Mouse (Mus musculus) myocyte (in vitro differentiated cells): ENCODE results near the gene Rnps1. TPM values are rescaled to one million over a fixed set of nuclear protein-coding genes. Genes with fewer than 3 reads are reported as not detected.

ENCODE experiments used
- H3K27me3 ChIP-seq: one replicate; pipeline ENCODE4 v1.6.1; 2011; ENCODE audit not compliant: control insufficient read depth, insufficient read depth, insufficient read length
- H3K36me3 ChIP-seq: one replicate; pipeline ENCODE4 v1.6.1; 2011; ENCODE audit not compliant: control insufficient read depth, insufficient read depth
- H3K4me2 ChIP-seq: one replicate; pipeline ENCODE4 v1.6.1; 2011; ENCODE audit warnings: low read depth, control low read depth
- H3K4me3 ChIP-seq: one replicate; pipeline ENCODE4 v1.5.1; 2011; ENCODE audit warnings: mild to moderate bottlenecking, control low read depth, moderate library complexity
- H3K79me2 ChIP-seq: one replicate; pipeline ENCODE4 v1.6.1; 2011; ENCODE audit not compliant: control insufficient read depth, insufficient read depth
- H3ac ChIP-seq: one replicate; pipeline ENCODE4 v1.6.1; 2011; ENCODE audit not compliant: control insufficient read depth, insufficient read length
- CEBPB ChIP-seq: IDR thresholded peaks from 2 replicates; pipeline ENCODE4 v1.6.1; 2011; ENCODE audit warnings: mild to moderate bottlenecking, moderate library complexity; ENCODE audit not compliant: poor library complexity, insufficient read depth, severe bottlenecking
- E2F4 ChIP-seq: IDR thresholded peaks from one replicate; pipeline ENCODE4 v1.6.1; 2011; ENCODE audit warnings: mild to moderate bottlenecking, control low read depth, moderate library complexity; ENCODE audit not compliant: insufficient read depth
- MAX ChIP-seq: IDR thresholded peaks from one replicate; pipeline ENCODE4 v1.6.1; 2011; ENCODE audit warnings: low read depth, mild to moderate bottlenecking, control low read depth
- MYOD1 ChIP-seq, 3 experiments: IDR thresholded peaks; one replicate each; pipeline ENCODE4 v1.6.1; 2011; ENCODE audit warnings: control low read depth in 2 of 3, low read depth in 2 of 3, mild to moderate bottlenecking in 2 of 3, moderate library complexity in 1 of 3; ENCODE audit not compliant: insufficient read length in 2 of 3, control insufficient read depth in 1 of 3
- MYOG ChIP-seq, 3 experiments: IDR thresholded peaks; one replicate each; pipeline ENCODE4 v1.6.1; 2011; ENCODE audit warnings: control low read depth in 2 of 3, low read depth in 2 of 3, mild to moderate bottlenecking in 2 of 3; ENCODE audit not compliant: insufficient read length in 2 of 3, control insufficient read depth in 1 of 3, insufficient read depth in 1 of 3
- POLR2A ChIP-seq: IDR thresholded peaks from one replicate; pipeline ENCODE4 v1.6.1; 2011; ENCODE audit warnings: low read depth, mild to moderate bottlenecking, control low read depth, moderate library complexity; ENCODE audit not compliant: insufficient read length
- POLR2AphosphoS2 ChIP-seq: IDR thresholded peaks from one replicate; pipeline ENCODE4 v1.6.1; 2011; ENCODE audit warnings: low read depth, control low read depth; ENCODE audit not compliant: insufficient read length
- REST ChIP-seq: IDR thresholded peaks from one replicate; pipeline ENCODE4 v1.6.1; 2011; ENCODE audit warnings: mild to moderate bottlenecking, control low read depth, moderate library complexity; ENCODE audit not compliant: insufficient read depth, insufficient read length
- SRF ChIP-seq: IDR thresholded peaks from one replicate; pipeline ENCODE4 v1.6.1; 2011; ENCODE audit warnings: low read depth; ENCODE audit not compliant: control insufficient read depth, insufficient read length
- TCF12 ChIP-seq: IDR thresholded peaks from one replicate; pipeline ENCODE4 v1.6.1; 2011; ENCODE audit warnings: mild to moderate bottlenecking, control low read depth; ENCODE audit not compliant: poor library complexity, insufficient read depth, severe bottlenecking
- TCF3 ChIP-seq: IDR thresholded peaks from one replicate; pipeline ENCODE4 v1.6.1; 2011; ENCODE audit warnings: low read depth, control low read depth; ENCODE audit not compliant: insufficient read length
- USF1 ChIP-seq: IDR thresholded peaks from one replicate; pipeline ENCODE4 v1.6.1; 2011; ENCODE audit warnings: low read depth, mild to moderate bottlenecking, control low read depth, moderate library complexity
- polyA plus RNA-seq: library from polyadenylated mRNA; unstranded; fragments of >200 nt; fragmentation: generic; extraction: Trizol; gene quantifications from one replicate; pipeline ENCODE4 v1.2.1, GENCODE M21; 2012; ENCODE audit warnings: missing spikeins

Rnps1 gene
- polyA plus RNA-seq, 1 experiment = 53.7 TPM

GRCm38 (mm10) chr17:24429201-24429983 is 15.0 kb downstream of the Rnps1 start:
- Histone ChIP-seq H3K79me2 (peaks cover 6% of the 10 kb centered on the region), H3K4me2 (no peak overlapping the region), H3ac (no peak overlapping the region), H3K4me3 (no peak overlapping the region), H3K27me3 (no peaks in the 10 kb centered on the region), H3K36me3 (peaks cover 3% of the 10 kb centered on the region)
- no peak for TF ChIP-seq TCF3

DNA sequence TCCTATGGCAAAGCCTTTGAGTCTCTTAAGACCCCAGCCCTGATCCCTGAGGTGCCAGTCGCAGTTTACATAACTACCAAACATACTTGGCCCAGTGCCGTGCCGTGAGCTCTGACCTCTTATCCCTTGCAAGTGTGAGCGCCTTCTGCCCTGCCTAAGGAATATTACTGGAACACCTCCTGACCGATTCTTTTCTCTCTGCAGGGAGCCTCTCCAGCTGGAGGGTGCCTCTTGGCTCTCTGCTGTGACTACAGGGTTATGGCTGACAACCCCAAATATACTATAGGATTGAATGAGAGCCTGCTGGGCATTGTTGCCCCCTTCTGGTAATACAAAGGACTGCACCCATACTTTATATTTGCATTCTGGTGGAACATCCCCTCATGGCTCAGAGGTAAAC is 22.7 kb downstream of the Rnps1 start:
- Histone ChIP-seq H3K36me3 (peaks cover 5% of the 10 kb centered on the region), H3K4me3 (no peak overlapping the region), H3K4me2 (no peak overlapping the region), H3ac (no peak overlapping the region), H3K79me2 (no peaks in the 10 kb centered on the region), H3K27me3 (no peaks in the 10 kb centered on the region)
- TF ChIP-seq MYOD1 (IDR thresholded peaks at IDR 0.05; ENCODE audit: control insufficient read depth in 1 of 3, insufficient read length in 2 of 3, low read depth in 2 of 3) (no peak), TCF12 (no peak), TCF3 (no peak), MAX (no peak), SRF (no peak), MYOG (IDR thresholded peaks at IDR 0.05; ENCODE audit: control insufficient read depth in 1 of 3, insufficient read depth in 1 of 3, insufficient read length in 2 of 3, low read depth in 2 of 3) (no peak), CEBPB (no peak)

DNA sequence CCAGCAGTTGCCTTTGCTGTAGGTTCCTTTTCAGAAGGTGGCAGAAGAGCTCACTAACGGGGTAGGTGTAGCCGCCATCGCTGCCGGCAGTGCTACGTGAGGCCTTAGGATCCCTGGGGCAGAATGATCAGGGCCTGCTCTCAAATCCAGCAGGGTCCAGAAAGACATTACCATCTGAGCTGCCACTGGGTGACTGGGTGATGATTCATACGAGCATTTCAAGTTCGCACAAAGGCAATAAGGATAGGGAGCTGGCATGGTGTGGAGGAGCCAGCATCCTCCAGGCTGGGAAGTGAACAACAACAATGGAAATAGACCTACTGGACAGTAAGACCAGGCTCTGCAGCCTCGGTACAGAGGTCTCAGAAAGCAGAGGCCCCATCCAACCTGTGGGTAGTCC is 26.0 kb downstream of the Rnps1 start:
- no peaks in the 10 kb centered on the region for H3K79me2 ChIP-seq
- no peak overlapping the region for H3K4me3 ChIP-seq
- no peak for TF ChIP-seq MAX
- TF ChIP-seq E2F4 = no peak
- no peak for TF ChIP-seq SRF
- TF ChIP-seq MYOG (IDR thresholded peaks at IDR 0.05; ENCODE audit: control insufficient read depth in 1 of 3, insufficient read depth in 1 of 3, insufficient read length in 2 of 3, low read depth in 2 of 3) = no peak
- TF ChIP-seq USF1 = no peak
- TF ChIP-seq TCF12 = no peak
- no peak for TF ChIP-seq REST
- no peak for TF ChIP-seq TCF3
- no peak for TF ChIP-seq POLR2A
- TF ChIP-seq MYOD1 (IDR thresholded peaks at IDR 0.05; ENCODE audit: control insufficient read depth in 1 of 3, insufficient read length in 2 of 3, low read depth in 2 of 3) = no peak
- TF ChIP-seq POLR2AphosphoS2 = no peak
- no peaks in the 10 kb centered on the region for H3K27me3 ChIP-seq
- H3K4me2 ChIP-seq = no peak overlapping the region
- H3K36me3 ChIP-seq = no peaks in the 10 kb centered on the region
- no peak overlapping the region for H3ac ChIP-seq

DNA sequence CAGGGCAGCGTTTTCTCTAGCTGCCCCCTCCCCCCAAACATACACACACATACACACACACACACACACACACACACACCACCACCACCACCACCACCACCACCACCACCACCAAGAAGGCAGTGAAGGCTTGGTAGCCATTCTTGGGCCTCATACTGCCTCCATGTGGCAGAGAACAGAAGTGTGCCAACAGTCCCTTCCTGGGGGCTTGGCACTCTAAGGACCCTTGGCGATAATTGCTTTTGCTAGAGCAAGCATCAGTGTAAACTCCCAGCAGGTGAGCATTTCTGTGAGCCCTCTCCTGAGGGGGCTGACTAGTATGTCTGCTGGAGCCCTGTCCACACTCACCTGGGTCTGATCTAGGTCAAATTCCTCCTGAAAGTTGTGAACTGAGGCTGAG is 26.8 kb downstream of the Rnps1 start:
- H3K36me3 ChIP-seq = no peaks in the 10 kb centered on the region
- TF ChIP-seq REST = no peak
- TF ChIP-seq USF1 = no peak
- TF ChIP-seq POLR2AphosphoS2 = no peak
- no peak for TF ChIP-seq MYOD1 (IDR thresholded peaks at IDR 0.05; ENCODE audit: control insufficient read depth in 1 of 3, insufficient read length in 2 of 3, low read depth in 2 of 3)
- TF ChIP-seq SRF = no peak
- TF ChIP-seq E2F4 = no peak
- no peak overlapping the region for H3K4me3 ChIP-seq
- no peaks in the 10 kb centered on the region for H3K27me3 ChIP-seq
- no peak overlapping the region for H3ac ChIP-seq
- no peak overlapping the region for H3K4me2 ChIP-seq
- H3K79me2 ChIP-seq = no peaks in the 10 kb centered on the region

DNA sequence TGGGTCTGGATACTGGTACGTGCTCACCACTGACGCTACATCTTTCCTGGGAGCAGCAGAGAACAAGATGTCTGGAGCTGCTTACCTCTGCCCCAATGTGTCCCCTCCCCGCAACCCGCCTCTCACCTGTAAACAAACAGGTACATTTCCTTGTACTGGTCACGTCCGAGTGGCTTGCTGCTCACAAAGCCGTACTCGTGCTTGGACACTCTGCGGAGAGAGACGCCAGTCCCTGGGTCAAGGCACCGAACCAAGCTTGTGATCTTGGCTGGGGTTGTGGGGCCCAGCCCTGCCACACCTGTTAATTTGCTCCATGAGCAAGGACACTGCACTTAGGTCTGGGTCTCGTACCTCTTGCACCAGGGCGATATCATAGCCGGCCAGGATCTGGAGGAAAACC is 27.7 kb downstream of the Rnps1 start:
- Histone ChIP-seq H3K36me3 (no peaks in the 10 kb centered on the region), H3K79me2 (no peaks in the 10 kb centered on the region), H3K4me2 (no peak overlapping the region), H3ac (no peak overlapping the region), H3K27me3 (no peaks in the 10 kb centered on the region), H3K4me3 (no peak overlapping the region)
- no peak for TF ChIP-seq SRF
- TF ChIP-seq E2F4 = no peak
- TF ChIP-seq POLR2AphosphoS2 = no peak
- TF ChIP-seq CEBPB = no peak
- TF ChIP-seq REST = no peak
- TF ChIP-seq POLR2A = no peak
- no peak for TF ChIP-seq MAX
- TF ChIP-seq USF1 = no peak
- TF ChIP-seq TCF12 = no peak
- no peak for TF ChIP-seq MYOG (IDR thresholded peaks at IDR 0.05; ENCODE audit: control insufficient read depth in 1 of 3, insufficient read depth in 1 of 3, insufficient read length in 2 of 3, low read depth in 2 of 3)
- TF ChIP-seq MYOD1 (IDR thresholded peaks at IDR 0.05; ENCODE audit: control insufficient read depth in 1 of 3, insufficient read length in 2 of 3, low read depth in 2 of 3) = no peak
- no peak for TF ChIP-seq TCF3
